In genomic region chr1:65103273-65103672, GRCm38 (mm10) we compare ENCODE assay signal across 24 mouse cellular contexts. TPM values are rescaled to one million over a fixed set of nuclear protein-coding genes. Genes with fewer than 3 reads are reported as not detected.
"Had no signal": no experiment of that assay in that cellular context is flagged by ENCODE, and none has a peak within 500 bp of the region (broad histone marks: within the 10 kb centered on the region; RNA-seq: fewer than 3 reads in every experiment).

TSS of gene Cryga (minus strand) at chr1:65103373.

- H3K4me1 ChIP-seq: midbrain, embryonic 12.5 days; midbrain, embryonic 15.5 days; neural tube, embryonic 12.5 days; stomach, embryonic 15.5 days had no signal

- ATAC-seq: midbrain, embryonic 15.5 days had no signal

- H3K9ac ChIP-seq: lung, embryonic 14.5 days; midbrain, embryonic 12.5 days; midbrain, embryonic 15.5 days; neural tube, embryonic 12.5 days; stomach, embryonic 15.5 days had no signal

- H3K4me2 ChIP-seq: lung, embryonic 14.5 days; midbrain, embryonic 12.5 days; midbrain, embryonic 15.5 days; neural tube, embryonic 12.5 days; stomach, embryonic 15.5 days had no signal

- H3K9me3 ChIP-seq: megakaryocyte, embryonic 14.5 days; midbrain, embryonic 12.5 days; midbrain, embryonic 15.5 days; neural tube, embryonic 12.5 days; stomach, embryonic 15.5 days had no signal

- H3K27ac ChIP-seq: macrophage; midbrain, embryonic 12.5 days; midbrain, embryonic 15.5 days; neural tube, embryonic 12.5 days; stomach, embryonic 15.5 days; stomach, postnatal 0 days had no signal

- H3K27me3 ChIP-seq: midbrain, embryonic 12.5 days; midbrain, embryonic 15.5 days; neural tube, embryonic 12.5 days; stomach, embryonic 15.5 days had no signal

- DNase-seq: lung, adult 18-20 months; lung, embryonic 14.5 days; lung, postnatal 14 days; lung, postnatal 36 days; right cerebral cortex, postnatal 14 days; thymus, adult 2 months; thymus, postnatal 25 days; thymus, postnatal 4 days had no signal

- H3K4me3 ChIP-seq: megakaryocyte, embryonic 14.5 days; midbrain, embryonic 12.5 days; midbrain, embryonic 15.5 days; neural tube, embryonic 12.5 days; stomach, embryonic 15.5 days had no signal

- H3K36me3 ChIP-seq: midbrain, embryonic 12.5 days; midbrain, embryonic 15.5 days; neural tube, embryonic 12.5 days; stomach, embryonic 15.5 days had no signal

RNA-seq across cellular contexts. Expression of gene Cryga, which starts in this region (rescaled TPM):
- total RNA-seq: megakaryocyte progenitor cell, adult 5-6 weeks; monocyte, adult 5-6 weeks; neutrophil, adult 5-6 weeks had no signal
- polyA plus RNA-seq: liver, embryonic 16.5 days; lung, embryonic 14.5 days; lung, embryonic 16.5 days; macrophage; midbrain, embryonic 12.5 days; midbrain, embryonic 15.5 days; neural tube, embryonic 12.5 days; neural tube, embryonic 14.5 days; spleen, adult 2 months; stomach, embryonic 15.5 days; stomach, postnatal 0 days; testis, adult 2 months; urinary bladder, adult 2 months had no signal
